Mouse (Mus musculus): ENCODE measurements around the gene Carm1.
"Not testable (repeated sequence)": the region's sequence is repeated elsewhere in the genome, so short reads cannot be mapped to it uniquely, and the experiment has no call there.

- not testable (repeated sequence) for TF ChIP-seq CTCF (IDR thresholded peaks at IDR 0.05; ENCODE audit: control insufficient read depth, insufficient read depth, insufficient read length); MYOD1 (IDR thresholded peaks at IDR 0.05; ENCODE audit: control insufficient read depth, insufficient read length, low read depth); USF1 (IDR thresholded peaks at IDR 0.05; ENCODE audit: low read depth); MAX (IDR thresholded peaks at IDR 0.05)
These were observed 28.0 kb upstream of the Carm1 start for GRCm38 (mm10) chr9:21518690-21519089.

Measured in C2C12 (cell line).